Mouse (Mus musculus) liver, postnatal 0 days (tissue): ENCODE measurements around the gene Gm21973.

Source experiments
- CTCF ChIP-seq: sonication (generic); IDR thresholded peaks from 2 replicates; pipeline ENCODE4 v1.5.1; 2016; ENCODE audit warnings: antibody characterized with exemption, low read depth
- EP300 ChIP-seq: IDR thresholded peaks from 2 replicates; pipeline ENCODE4 v1.6.1; 2016; ENCODE audit warnings: antibody characterized with exemption, low read depth, mild to moderate bottlenecking

GRCm38 (mm10) chr15:10379757-10380458 lies 54.7 kb downstream of the Gm21973 start:
- TF ChIP-seq CTCF (no peak), EP300 (no peak)
